Mouse (Mus musculus) megakaryocyte-erythroid progenitor cell, adult 5-6 weeks (primary cell): ENCODE data around the gene Rab3b. TPM values are rescaled to one million over a fixed set of nuclear protein-coding genes. Genes with fewer than 3 reads are reported as not detected.
A peak's percentile ranks its signal among the peaks of the same experiment; 100 is the strongest.

Experiments used
- ATAC-seq: replicated peaks from 2 replicates; pipeline ENCODE4 v1.8.0; 2016; ENCODE audit warnings: mild to moderate bottlenecking, inconsistent platforms; ENCODE audit not compliant: severe bottlenecking, poor library complexity, low FRiP score, low TSS enrichment
- total RNA-seq, 2 experiments: library from RNA; stranded (forward) in 1 of 2; stranded (reverse) in 1 of 2; fragments of 200-1000, 215-1000 nt in 1 of 2; fragments of >200 nt in 1 of 2; fragmentation: Nextera tagmentation in 1 of 2; gene quantifications; 2 replicates each; pipeline ENCODE4 v1.2.3; 2014 to 2017

Rab3b gene
- total RNA-seq (2014; fragmentation: Nextera tagmentation) (not detected in 2 replicates), total RNA-seq (2017) (not detected in 2 replicates)

DNA sequence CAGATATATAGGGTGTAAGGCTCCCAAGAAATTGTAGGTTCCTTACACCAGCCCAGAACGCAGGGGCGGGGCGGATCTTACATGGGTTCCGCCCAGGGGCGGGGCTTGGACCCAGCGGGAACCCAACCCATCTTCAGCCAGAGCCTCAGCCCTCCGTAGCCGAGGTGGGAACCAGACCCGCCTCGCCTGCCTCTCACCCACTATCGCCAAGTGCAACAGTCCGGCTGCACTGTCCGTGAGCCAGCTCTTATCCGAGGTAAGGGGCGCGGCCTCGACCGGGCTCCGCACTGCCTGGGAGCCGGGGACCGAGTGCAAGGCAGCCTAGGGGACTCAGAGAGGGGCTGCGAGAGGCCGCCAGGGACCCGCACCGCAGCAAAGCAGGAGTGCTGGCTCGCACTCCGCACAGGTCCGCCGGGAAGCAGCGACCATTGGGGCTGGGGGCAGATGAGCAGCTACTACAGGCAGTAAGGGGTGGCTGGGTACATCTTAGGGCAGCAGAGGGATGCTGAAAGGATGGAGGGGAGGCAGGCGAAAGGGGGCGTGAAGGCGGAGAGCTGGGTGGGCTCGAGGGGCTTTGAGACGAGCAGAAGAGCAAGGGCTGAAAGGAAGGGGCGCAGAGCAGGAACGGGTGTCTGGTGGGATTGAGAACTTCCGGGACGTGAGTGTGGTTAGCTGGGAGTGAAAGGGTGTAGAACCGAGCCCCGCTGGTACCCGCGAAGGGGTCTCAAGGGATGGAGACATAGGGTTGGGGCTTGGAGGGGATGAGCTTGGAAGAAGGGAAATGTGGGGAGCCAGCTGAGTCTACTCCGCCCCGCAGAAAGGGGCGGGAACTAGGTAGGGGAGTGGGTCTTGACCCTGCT, at the start of gene Rab3b:
Rab3b (plus strand) TSS at position 101 of the 860 bp plus-strand sequence.
- ATAC-seq, result peak; percentile 97

- no peak for ATAC-seq
Observed at GRCm38 (mm10) chr4:108830698-108831097, 48.2 kb upstream of the Rab3b start.

GRCm38 (mm10) chr4:108832916-108833827, 45.7 kb upstream of the Rab3b start, which contains the start of gene Btf3l4:
TSS of gene Btf3l4 (minus strand) at chr4:108833614.
- peak; percentile 93 for ATAC-seq

DNA sequence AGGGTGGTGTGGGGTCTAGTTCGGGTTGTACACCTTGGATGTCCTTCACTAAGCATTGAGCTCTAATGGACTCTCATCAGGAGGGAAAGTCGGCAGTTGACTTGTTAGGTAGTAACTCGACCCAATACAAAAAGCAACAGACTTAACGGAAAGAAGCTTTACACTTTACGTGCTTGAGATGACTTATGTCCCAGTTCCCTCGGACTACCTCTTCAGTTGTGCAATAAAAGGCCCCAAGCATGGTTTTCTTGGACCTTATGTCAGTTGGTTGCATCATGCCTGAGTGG, 45.1 kb upstream of the Rab3b start:
- peak; percentile 41 for ATAC-seq

- peak; percentile 60 for ATAC-seq
Observed at GRCm38 (mm10) chr4:108834115-108834970, 44.5 kb upstream of the Rab3b start, which contains the start of gene Txndc12. TSS of gene Txndc12 (plus strand) at chr4:108834601.

DNA sequence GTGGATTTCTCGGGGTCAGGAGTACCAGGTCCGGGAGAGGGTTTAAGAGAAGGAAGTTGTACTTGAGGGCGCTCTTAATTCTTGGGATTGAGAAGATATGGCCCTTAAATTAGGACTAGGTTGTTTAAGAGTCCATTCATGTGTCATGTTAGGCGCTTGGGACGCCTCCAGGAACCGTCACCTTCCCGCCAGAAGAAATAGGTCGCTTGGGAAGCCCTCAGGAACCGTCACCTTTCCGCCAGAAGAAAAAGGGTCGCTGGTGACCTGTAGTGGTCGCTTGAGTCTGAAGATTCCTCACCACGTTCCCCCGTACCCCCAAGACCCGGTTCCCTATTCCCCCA, 43.9 kb upstream of the Rab3b start:
- ATAC-seq, result no peak

DNA sequence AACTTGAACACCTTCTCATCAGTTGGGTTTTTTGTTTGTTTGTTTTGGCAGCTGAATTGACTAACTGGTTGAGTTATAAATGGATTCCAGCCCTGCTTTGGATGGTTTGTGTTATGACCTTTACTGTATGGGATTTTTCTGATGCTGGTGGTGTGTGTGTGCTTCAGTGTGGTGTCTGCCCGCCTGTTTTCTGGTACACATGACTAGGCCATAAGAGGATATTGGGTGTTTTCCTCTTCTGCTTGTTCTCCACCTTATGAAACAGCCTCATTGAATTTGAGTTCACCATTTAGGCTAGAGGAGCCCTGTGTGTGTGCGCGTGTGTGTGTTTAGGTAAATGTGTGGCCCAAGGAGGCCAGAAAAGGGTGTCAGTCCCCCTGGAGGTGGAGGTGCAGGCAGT, 43.4 kb upstream of the Rab3b start:
- ATAC-seq, result no peak

- no peak for ATAC-seq
Observed at GRCm38 (mm10) chr4:108838031-108838430, 40.8 kb upstream of the Rab3b start.

GRCm38 (mm10) chr4:108841920-108842578, 36.8 kb upstream of the Rab3b start:
- ATAC-seq, result no peak

DNA sequence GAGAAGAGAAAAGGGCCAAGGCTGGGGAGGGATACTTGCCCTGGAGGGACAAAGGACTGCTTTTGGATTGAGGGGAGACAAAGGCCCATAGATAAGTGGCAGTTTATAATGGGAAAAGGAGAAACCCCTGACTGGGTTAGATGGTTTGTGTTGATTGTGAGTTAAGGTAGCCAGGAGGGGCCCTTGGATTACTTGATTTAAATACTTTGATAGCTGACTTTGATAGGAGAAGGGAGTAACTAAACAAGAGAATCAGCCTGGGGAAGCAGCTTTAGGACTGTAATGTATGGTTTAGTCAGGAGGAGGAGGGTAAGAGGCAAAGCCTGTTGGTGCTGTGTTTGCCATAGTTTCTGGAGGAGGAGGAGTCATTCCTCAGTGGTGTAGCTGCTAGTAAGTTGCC, 35.5 kb upstream of the Rab3b start:
- ATAC-seq, result no peak

DNA sequence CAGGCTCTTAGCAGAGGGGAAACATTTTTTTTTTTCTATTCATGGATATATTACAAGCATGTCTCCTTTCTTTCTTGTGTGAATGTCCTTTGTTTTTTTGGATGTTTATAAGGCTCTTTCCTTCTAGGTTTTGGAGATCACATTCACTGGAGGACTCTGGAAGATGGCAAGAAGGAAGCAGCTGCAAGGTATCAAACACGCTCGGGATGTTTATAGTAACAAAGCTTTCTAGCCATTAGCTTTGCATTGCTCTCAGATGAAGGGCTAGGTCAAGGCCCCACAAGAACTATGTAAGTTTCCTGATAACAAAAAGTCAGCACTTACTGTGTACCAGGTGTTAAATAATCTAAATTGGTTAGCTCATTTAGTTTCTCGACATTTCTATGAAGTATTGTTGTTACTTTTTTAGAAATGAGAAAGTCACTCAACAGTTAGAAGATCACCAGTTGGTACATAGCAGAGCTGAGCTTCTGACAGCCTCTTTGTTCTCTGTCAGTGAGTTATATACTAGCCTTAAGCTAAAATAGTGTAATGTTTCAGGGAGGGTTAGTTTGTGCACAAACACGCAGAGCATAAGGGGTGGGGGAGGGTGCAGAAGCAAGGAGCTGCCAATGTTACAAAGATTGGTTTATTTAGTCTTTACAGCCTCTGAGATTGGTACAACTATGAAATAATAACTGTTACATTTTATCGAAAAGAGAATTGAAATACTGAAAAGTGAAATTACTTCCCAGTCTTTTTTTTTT, 32.9 kb upstream of the Rab3b start:
- ATAC-seq, result no peak

DNA sequence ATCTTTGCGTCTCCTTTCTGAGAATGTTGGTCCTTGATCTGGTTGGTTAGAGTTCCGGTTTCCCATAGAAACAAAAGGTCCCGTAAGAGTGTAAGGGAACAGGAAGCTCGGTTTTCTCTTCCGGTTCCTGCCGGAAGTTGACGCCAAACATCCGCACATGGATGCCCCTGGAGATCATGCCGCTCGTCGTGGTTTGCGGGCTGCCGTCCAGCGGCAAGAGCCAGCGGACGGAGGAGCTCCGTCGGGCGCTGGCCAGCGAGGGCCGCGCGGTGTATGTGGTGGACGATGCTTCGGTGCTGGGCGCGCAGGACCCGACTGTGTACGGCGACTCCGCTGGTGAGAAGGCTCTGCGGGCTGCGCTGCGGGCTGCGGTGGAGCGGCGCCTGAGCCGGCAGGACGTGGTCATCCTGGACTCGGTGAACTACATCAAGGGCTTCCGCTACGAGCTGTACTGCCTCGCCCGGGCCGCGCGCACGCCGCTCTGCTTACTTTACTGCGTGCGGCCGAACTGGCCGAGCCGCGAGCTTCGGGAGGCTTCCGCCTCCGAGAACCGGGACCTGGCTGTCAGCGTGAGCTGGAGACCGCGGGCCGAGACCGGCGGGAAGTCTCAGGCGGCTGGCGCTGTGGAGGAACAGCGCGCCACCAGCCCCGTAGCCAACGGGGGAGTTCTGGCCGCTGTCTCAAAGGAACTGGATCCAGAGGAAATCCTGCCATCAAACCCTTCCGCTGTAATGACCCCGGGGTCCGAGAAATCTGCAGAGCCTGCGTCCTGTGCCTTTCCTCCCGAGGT, 31.0 kb upstream of the Rab3b start, which contains the start of gene Kti12:
Kti12 (plus strand) TSS at position 71 of the 790 bp plus-strand sequence.
- peak; percentile 92 for ATAC-seq

GRCm38 (mm10) chr4:108848505-108848848, 30.4 kb upstream of the Rab3b start, which contains the start of gene A730015C16Rik:
TSS of gene A730015C16Rik (minus strand) at chr4:108848619.
- ATAC-seq, result peak; percentile 31

DNA sequence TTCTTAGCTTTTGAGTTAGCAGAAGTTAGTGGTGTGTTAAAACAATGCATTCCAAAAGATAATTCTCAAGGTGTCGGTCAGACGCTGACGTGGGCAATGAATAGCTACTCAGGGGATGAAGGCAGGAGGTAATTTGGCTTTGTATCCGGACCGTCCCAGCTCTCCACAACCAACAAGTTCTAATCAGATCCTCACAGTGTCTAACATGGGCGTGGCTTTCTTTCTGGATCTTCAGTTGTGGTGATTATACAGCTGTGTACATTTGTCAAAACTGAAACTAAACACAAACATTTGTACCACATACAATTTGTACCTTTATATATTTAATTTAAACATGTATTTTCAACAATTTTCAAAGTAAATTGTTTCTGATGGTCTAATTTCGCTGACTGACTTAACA, 12.1 kb upstream of the Rab3b start:
- peak; percentile 86 for ATAC-seq

GRCm38 (mm10) chr4:108869730-108870374, 9.0 kb upstream of the Rab3b start:
- ATAC-seq, result peak; percentile 83

- ATAC-seq, result no peak
Observed at GRCm38 (mm10) chr4:108873746-108874145, 5.1 kb upstream of the Rab3b start.

GRCm38 (mm10) chr4:108877901-108878300, 962 bp upstream of the Rab3b start:
- no peak for ATAC-seq
